Mouse (Mus musculus) embryonic facial prominence, embryonic 12.5 days (tissue): Measurements from ENCODE around the gene Mcmbp. TPM values are rescaled to one million over a fixed set of nuclear protein-coding genes. Genes with fewer than 3 reads are reported as not detected.

Experiments used
- ATAC-seq: fragments of 200-750 bp; cut with Nextera tagmentation; 2 replicates; pipeline ENCODE4 v1.8.0; 2017; ENCODE audit not compliant: insufficient number of reproducible peaks, insufficient read depth, low FRiP score, low TSS enrichment
- H3K27ac ChIP-seq: fragments of 300-500 bp; sonication (generic); 2 replicates; pipeline ENCODE4 v1.5.1; 2016; ENCODE audit warnings: mild to moderate bottlenecking
- H3K27me3 ChIP-seq: fragments of 300-500 bp; sonication (generic); 2 replicates; pipeline ENCODE4 v1.6.1; 2016; ENCODE audit warnings: mild to moderate bottlenecking, moderate library complexity
- H3K36me3 ChIP-seq: fragments of 300-500 bp; sonication (generic); 2 replicates; pipeline ENCODE4 v1.6.1; 2016; ENCODE audit warnings: mild to moderate bottlenecking
- H3K4me1 ChIP-seq: fragments of 300-500 bp; sonication (generic); 2 replicates; pipeline ENCODE4 v1.6.1; 2016
- H3K4me2 ChIP-seq: fragments of 300-500 bp; sonication (generic); replicated peaks from 2 replicates; pipeline ENCODE4 v1.6.1; 2016; ENCODE audit warnings: mild to moderate bottlenecking, moderate library complexity
- H3K4me3 ChIP-seq: fragments of 300-500 bp; sonication (generic); 2 replicates; pipeline ENCODE4 v1.5.1; 2016; ENCODE audit warnings: mild to moderate bottlenecking
- H3K9ac ChIP-seq: fragments of 300-500 bp; sonication (generic); 2 replicates; pipeline ENCODE4 v1.6.1; 2016; ENCODE audit warnings: mild to moderate bottlenecking, moderate library complexity
- H3K9me3 ChIP-seq: fragments of 300-500 bp; sonication (generic); 2 replicates; pipeline ENCODE4 v1.6.1; 2016; ENCODE audit warnings: mild to moderate bottlenecking, moderate library complexity
- WGBS: fragments of 180-500 bp; shearing (Covaris S2); methylation state at CpG from one replicate; pipeline ENCODE4 v1.1.7; 2016; 5-methylcytosine and 5-hydroxymethylcytosine counted together
- polyA plus RNA-seq: library from polyadenylated mRNA; unstranded; fragments of >200 nt; fragmentation: Nextera tagmentation; extraction: Ambion mirVana; gene quantifications from 2 replicates; pipeline ENCODE4 v1.2.1, GENCODE M21; 2016

Gene Mcmbp
- 77.9 and 80.2 TPM in 2 replicates for polyA plus RNA-seq

GRCm38 (mm10) chr7:128740334-128740733 lies at the start of gene Mcmbp:
TSS of gene Mcmbp (minus strand) at chr7:128740495.
- peak; percentile 88 for ATAC-seq

GRCm38 (mm10) chr7:128790045-128790444 lies 49.8 kb upstream of the Mcmbp start:
- no peak for ATAC-seq
- peaks cover 11% of the 10 kb centered on the region for H3K36me3 ChIP-seq
- WGBS: 77% methylated on average over 4 of the region's 4 CpGs
- no peak overlapping the region for H3K4me2 ChIP-seq
- H3K4me3 ChIP-seq: no peak overlapping the region
- no peak overlapping the region for H3K27ac ChIP-seq
- no peaks in the 10 kb centered on the region for H3K9me3 ChIP-seq
- no peak overlapping the region for H3K9ac ChIP-seq
- no peaks in the 10 kb centered on the region for H3K4me1 ChIP-seq
- H3K27me3 ChIP-seq: no peaks in the 10 kb centered on the region

More at GRCm38 (mm10) chr7:128740334-128740733, at the start of gene Mcmbp:
- peaks cover 15% of the 10 kb centered on the region for H3K4me1 ChIP-seq
- H3K4me3 ChIP-seq: peak within 1 kb of the TSS; percentile 96
- no peaks in the 10 kb centered on the region for H3K9me3 ChIP-seq
- peak within 1 kb of the TSS; percentile 92 for H3K4me2 ChIP-seq
- WGBS: under 1% methylated on average over 35 of the region's 35 CpGs
- peak within 1 kb of the TSS; percentile 91 for H3K27ac ChIP-seq
- H3K27me3 ChIP-seq: peaks cover 3% of the 10 kb centered on the region; the same call in 1 of the 2 replicates
- H3K9ac ChIP-seq: peak within 1 kb of the TSS; percentile 97
- H3K36me3 ChIP-seq: no peaks in the 10 kb centered on the region

GRCm38 (mm10) chr7:128781846-128782245 lies 41.6 kb upstream of the Mcmbp start:
- Histone ChIP-seq H3K9me3 (no peaks in the 10 kb centered on the region), H3K4me2 (no peak overlapping the region), H3K9ac (no peak overlapping the region), H3K27ac (no peak overlapping the region), H3K4me3 (no peak overlapping the region), H3K36me3 (peaks cover 75% of the 10 kb centered on the region), H3K4me1 (no peaks in the 10 kb centered on the region), H3K27me3 (no peaks in the 10 kb centered on the region)
- ATAC-seq: no peak
- 92% methylated on average over 3 of the region's 3 CpGs for WGBS

- H3K4me3 ChIP-seq: no peak overlapping the region
- H3K9me3 ChIP-seq: no peaks in the 10 kb centered on the region
- no peak overlapping the region for H3K4me2 ChIP-seq
- H3K27me3 ChIP-seq: no peaks in the 10 kb centered on the region
- ATAC-seq: no peak
- no peak overlapping the region for H3K9ac ChIP-seq
- no peak overlapping the region for H3K27ac ChIP-seq
- peaks cover 81% of the 10 kb centered on the region for H3K36me3 ChIP-seq
- no peaks in the 10 kb centered on the region for H3K4me1 ChIP-seq
- 56% methylated on average over 6 of the region's 6 CpGs for WGBS
These were observed 39.0 kb upstream of the Mcmbp start for GRCm38 (mm10) chr7:128779305-128779704.

- Histone ChIP-seq H3K4me1 (no peaks in the 10 kb centered on the region), H3K9me3 (no peaks in the 10 kb centered on the region), H3K27me3 (no peaks in the 10 kb centered on the region), H3K4me2 (no peak overlapping the region), H3K36me3 (peaks cover 89% of the 10 kb centered on the region), H3K27ac (no peak overlapping the region), H3K9ac (no peak overlapping the region), H3K4me3 (no peak overlapping the region)
- WGBS: 87% methylated on average over 6 of the region's 6 CpGs
- ATAC-seq: no peak
These were observed 36.9 kb upstream of the Mcmbp start for GRCm38 (mm10) chr7:128777201-128777600.

- no peak overlapping the region for H3K4me2 ChIP-seq
- no peak overlapping the region for H3K27ac ChIP-seq
- H3K27me3 ChIP-seq: no peaks in the 10 kb centered on the region
- no peak overlapping the region for H3K9ac ChIP-seq
- H3K36me3 ChIP-seq: peaks cover 82% of the 10 kb centered on the region
- no peaks in the 10 kb centered on the region for H3K4me1 ChIP-seq
- ATAC-seq: no peak
- H3K4me3 ChIP-seq: no peak overlapping the region
- H3K9me3 ChIP-seq: no peaks in the 10 kb centered on the region
These were observed 26.4 kb upstream of the Mcmbp start for GRCm38 (mm10) chr7:128766696-128767095.

GRCm38 (mm10) chr7:128758948-128759347 lies 18.7 kb upstream of the Mcmbp start:
- Histone ChIP-seq H3K4me1 (no peaks in the 10 kb centered on the region), H3K9me3 (no peaks in the 10 kb centered on the region), H3K36me3 (peaks cover 94% of the 10 kb centered on the region), H3K27me3 (no peaks in the 10 kb centered on the region), H3K27ac (no peak overlapping the region), H3K4me3 (no peak overlapping the region), H3K4me2 (no peak overlapping the region), H3K9ac (no peak overlapping the region)
- no peak for ATAC-seq
- WGBS: 90% methylated on average over 4 of the region's 4 CpGs

- peaks cover 87% of the 10 kb centered on the region for H3K36me3 ChIP-seq
- no peaks in the 10 kb centered on the region for H3K4me1 ChIP-seq
- H3K9ac ChIP-seq: no peak overlapping the region
- no peak for ATAC-seq
- H3K9me3 ChIP-seq: no peaks in the 10 kb centered on the region
- H3K27ac ChIP-seq: no peak overlapping the region
- H3K4me2 ChIP-seq: no peak overlapping the region
- no peak overlapping the region for H3K4me3 ChIP-seq
- H3K27me3 ChIP-seq: no peaks in the 10 kb centered on the region
- WGBS: 80% methylated on average over 1 of the region's 1 CpGs
These were observed 15.1 kb upstream of the Mcmbp start for GRCm38 (mm10) chr7:128755396-128755795.

- Histone ChIP-seq H3K9ac (no peak overlapping the region), H3K9me3 (no peaks in the 10 kb centered on the region), H3K4me2 (no peak overlapping the region), H3K27ac (no peak overlapping the region), H3K4me1 (peaks cover 4% of the 10 kb centered on the region; the same call in 1 of the 2 replicates), H3K27me3 (no peaks in the 10 kb centered on the region), H3K36me3 (peaks cover 60% of the 10 kb centered on the region), H3K4me3 (no peak overlapping the region)
- WGBS: 92% methylated on average over 4 of the region's 4 CpGs
- no peak for ATAC-seq
These were observed 11.7 kb upstream of the Mcmbp start for GRCm38 (mm10) chr7:128752012-128752411.

- no peak for ATAC-seq
- WGBS: 93% methylated on average over 9 of the region's 9 CpGs
- Histone ChIP-seq H3K9ac (no peak overlapping the region), H3K4me2 (no peak overlapping the region), H3K4me1 (peaks cover 18% of the 10 kb centered on the region), H3K36me3 (peaks cover 44% of the 10 kb centered on the region), H3K9me3 (no peaks in the 10 kb centered on the region), H3K27ac (no peak overlapping the region), H3K4me3 (no peak overlapping the region), H3K27me3 (no peaks in the 10 kb centered on the region)
These were observed 10.0 kb upstream of the Mcmbp start for GRCm38 (mm10) chr7:128750296-128750695.

GRCm38 (mm10) chr7:128748758-128749157 lies 8.5 kb upstream of the Mcmbp start:
- no peak for ATAC-seq
- Histone ChIP-seq H3K36me3 (peaks cover 29% of the 10 kb centered on the region), H3K4me2 (no peak overlapping the region), H3K9me3 (no peaks in the 10 kb centered on the region), H3K4me1 (peaks cover 18% of the 10 kb centered on the region), H3K27ac (no peak overlapping the region), H3K9ac (no peak overlapping the region), H3K4me3 (no peak overlapping the region), H3K27me3 (no peaks in the 10 kb centered on the region)
- 75% methylated on average over 3 of the region's 3 CpGs for WGBS

- Histone ChIP-seq H3K9ac (peak overlapping the region; percentile 94; the same call in 1 of the 2 replicates), H3K27me3 (peaks cover 3% of the 10 kb centered on the region; the same call in 1 of the 2 replicates), H3K36me3 (peaks cover 12% of the 10 kb centered on the region), H3K4me2 (peak overlapping the region; percentile 90), H3K9me3 (no peaks in the 10 kb centered on the region), H3K4me3 (peak overlapping the region; percentile 99), H3K27ac (no peak overlapping the region), H3K4me1 (peaks cover 18% of the 10 kb centered on the region)
- ATAC-seq: no peak
- WGBS: 89% methylated on average over 10 of the region's 10 CpGs
These were observed 5.9 kb upstream of the Mcmbp start for GRCm38 (mm10) chr7:128746151-128746550.
